Mouse (Mus musculus) MEL (cell line): ENCODE data around the gene Insrr.

Experiments used
- CTCF ChIP-seq, 3 experiments: IDR thresholded peaks in 2 of 3; conservative IDR thresholded peaks in 1 of 3; 2 replicates each; pipeline ENCODE4 v1.5.1; 2011 to 2012; ENCODE audit warnings: low read length in 3 of 3, low read depth in 2 of 3, mild to moderate bottlenecking in 2 of 3, improper control_type of control experiment in 1 of 3, inconsistent platforms in 1 of 3, mixed read lengths in 1 of 3, moderate library complexity in 1 of 3; ENCODE audit not compliant: control insufficient read depth in 1 of 3, insufficient read depth in 1 of 3, poor library complexity in 1 of 3, severe bottlenecking in 1 of 3
- EP300 ChIP-seq, 2 experiments: IDR thresholded peaks; 2 replicates each; pipeline ENCODE4 v1.6.1; 2011; ENCODE audit warnings: improper control_type of control experiment in 2 of 2, low read length in 2 of 2, low read depth in 1 of 2, mild to moderate bottlenecking in 1 of 2
- GATA1 ChIP-seq: IDR thresholded peaks from 2 replicates; pipeline ENCODE4 v1.6.1; 2011; ENCODE audit warnings: low read depth, low read length, improper control_type of control experiment
- MEF2A ChIP-seq: IDR thresholded peaks from 2 replicates; pipeline ENCODE4 v1.6.1; 2014; ENCODE audit warnings: low read depth, mild to moderate bottlenecking, inconsistent platforms, low read length, improper control_type of control experiment; ENCODE audit not compliant: poor library complexity, insufficient replicate concordance, severe bottlenecking; ENCODE audit errors: extremely low read depth
- NELFE ChIP-seq: IDR thresholded peaks from 2 replicates; pipeline ENCODE4 v1.6.1; 2011; ENCODE audit warnings: low read depth, low read length, improper control_type of control experiment
- POLR2A ChIP-seq, 2 experiments: IDR thresholded peaks; 2 replicates each; pipeline ENCODE4 v1.6.1; 2011 to 2012; ENCODE audit warnings: low read length in 2 of 2, mild to moderate bottlenecking in 2 of 2, control low read depth in 1 of 2, improper control_type of control experiment in 1 of 2, low read depth in 1 of 2, moderate library complexity in 1 of 2; ENCODE audit not compliant: control insufficient read depth in 1 of 2, insufficient read depth in 1 of 2, poor library complexity in 1 of 2
- TBP ChIP-seq: IDR thresholded peaks from 2 replicates; pipeline ENCODE4 v1.8.0; 2011; ENCODE audit warnings: low read depth, low read length, improper control_type of control experiment
- ZC3H11A ChIP-seq: IDR thresholded peaks from 2 replicates; pipeline ENCODE4 v1.6.1; 2012; ENCODE audit warnings: low read depth, mild to moderate bottlenecking, inconsistent platforms, low read length, improper control_type of control experiment

DNA sequence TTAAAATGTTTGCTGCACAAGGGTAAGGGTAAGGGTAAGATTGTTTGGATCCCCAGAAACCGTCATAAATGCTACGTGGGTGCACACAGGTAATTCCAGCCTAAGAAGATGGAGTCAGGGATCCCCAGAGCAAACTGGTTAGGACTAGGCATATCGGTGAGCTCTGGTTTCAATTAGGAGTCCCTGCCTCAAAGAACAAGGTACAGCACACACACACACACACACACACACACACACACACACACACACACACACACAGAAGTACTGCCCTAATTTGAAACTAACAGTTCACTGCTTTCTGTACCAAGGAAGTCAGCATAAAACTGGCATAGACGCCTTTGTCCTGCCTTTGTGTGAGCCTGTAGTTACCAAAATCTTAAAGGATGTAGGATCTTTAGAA, 15.7 kb downstream of the Insrr start:
- TF ChIP-seq CTCF (IDR thresholded peaks at IDR 0.05 in 2 of 3, conservative IDR thresholded peaks at IDR 0.05 in 1 of 3; ENCODE audit: control insufficient read depth in 1 of 3, insufficient read depth in 1 of 3, low read depth in 2 of 3, low read length in 3 of 3, poor library complexity in 1 of 3, severe bottlenecking in 1 of 3) (no peak), ZC3H11A (no peak), POLR2A (IDR thresholded peaks at IDR 0.05; ENCODE audit: control insufficient read depth in 1 of 2, insufficient read depth in 1 of 2, low read depth in 1 of 2, low read length in 2 of 2, poor library complexity in 1 of 2) (no peak), MEF2A (no peak), TBP (no peak), GATA1 (no peak), EP300 (IDR thresholded peaks at IDR 0.05; ENCODE audit: low read depth in 1 of 2, low read length in 2 of 2) (no peak), NELFE (no peak)
